Mouse (Mus musculus): ENCODE data around the gene Wdr83os. TPM values are rescaled to one million over a fixed set of nuclear protein-coding genes. Genes with fewer than 3 reads are reported as not detected.
"Not testable (repeated sequence)": the region's sequence is repeated elsewhere in the genome, so short reads cannot be mapped to it uniquely, and the experiment has no call there.

Gene Wdr83os
- total RNA-seq, 4 experiments from 2014 or later = 76.0 to 87.7 (median 81.1) TPM

DNA sequence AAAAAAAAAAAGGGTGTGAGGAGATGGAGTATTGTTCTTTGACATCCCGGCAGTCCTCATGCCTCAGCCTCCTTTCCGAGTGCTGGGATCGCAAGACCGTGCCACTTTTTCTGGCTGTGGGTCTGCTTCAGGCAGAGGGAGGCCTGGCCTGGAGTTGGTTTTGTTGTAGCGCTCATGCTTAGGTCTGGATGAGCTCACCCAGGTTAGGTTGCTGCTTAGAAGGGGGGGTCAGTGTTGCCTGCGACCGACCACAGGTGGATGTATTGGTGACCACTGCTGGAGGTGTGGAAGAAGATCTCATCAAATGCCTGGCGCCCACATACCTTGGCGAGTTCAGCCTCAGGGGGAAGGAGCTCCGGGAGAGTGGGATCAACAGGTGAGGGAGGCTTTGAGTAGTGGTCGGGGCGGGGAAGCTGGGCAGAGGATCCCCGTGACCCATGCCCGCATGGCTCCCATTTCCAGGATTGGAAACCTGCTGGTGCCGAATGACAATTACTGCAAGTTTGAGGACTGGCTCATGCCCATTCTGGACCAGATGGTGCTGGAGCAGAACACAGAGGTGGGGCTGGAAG is 7.4 kb upstream of the Wdr83os start:
- no peak for DNase-seq

DNA sequence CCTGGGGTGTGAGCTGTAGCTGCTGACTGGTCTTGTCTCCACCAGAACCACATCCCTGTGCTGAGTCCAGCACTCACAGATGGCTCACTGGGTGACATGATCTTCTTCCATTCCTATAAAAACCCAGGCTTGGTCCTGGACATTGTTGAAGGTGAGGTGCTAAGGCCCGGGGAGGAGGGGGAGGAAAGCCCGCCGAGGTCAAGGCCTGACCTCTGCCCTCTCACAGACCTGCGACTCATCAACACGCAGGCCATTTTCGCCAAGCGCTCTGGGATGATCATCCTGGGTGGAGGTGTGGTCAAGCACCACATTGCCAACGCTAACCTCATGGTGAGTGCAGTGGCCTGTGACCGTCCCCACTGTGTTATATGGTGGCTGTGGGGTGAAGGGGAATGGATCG is 6.4 kb upstream of the Wdr83os start:
- no peak for DNase-seq

- DNase-seq = no peak
These were observed 5.9 kb upstream of the Wdr83os start for GRCm38 (mm10) chr8:85074617-85075016.

DNA sequence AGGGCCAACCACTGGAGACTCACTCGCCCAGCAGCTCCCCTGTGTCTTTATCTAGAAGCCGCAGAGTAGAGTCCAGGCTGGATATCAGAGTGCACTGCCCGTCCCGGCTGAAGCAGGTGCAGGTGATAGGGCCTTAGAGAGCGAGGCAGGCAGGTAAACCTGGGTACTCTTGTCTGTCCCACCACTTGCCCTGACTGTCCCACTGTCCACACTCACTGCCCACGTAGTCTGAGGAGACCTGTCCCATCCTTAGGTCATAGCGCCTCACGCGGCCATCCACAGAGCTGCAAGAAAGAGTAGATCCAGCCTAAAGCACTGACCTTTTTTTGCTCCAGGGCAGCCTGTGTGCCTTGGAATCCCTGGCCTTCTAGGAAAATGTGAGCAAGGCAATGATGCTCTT is 4.5 kb upstream of the Wdr83os start:
- DNase-seq = no peak

- no peak for DNase-seq
These were observed 3.5 kb upstream of the Wdr83os start for GRCm38 (mm10) chr8:85076993-85077392.

GRCm38 (mm10) chr8:85080214-85080531 is 367 bp upstream of the Wdr83os start:
- DNase-seq = no peak

GRCm38 (mm10) chr8:85081216-85081555 is 646 bp downstream of the Wdr83os start, which contains the start of gene Wdr83:
Wdr83 (minus strand) TSS chr8:85081306.
- DNase-seq = no peak

GRCm38 (mm10) chr8:85082169-85082568 is 1.6 kb downstream of the Wdr83os start:
- DNase-seq = not testable (repeated sequence)

- peak; percentile 92 for DNase-seq
These were observed 2.7 kb downstream of the Wdr83os start, which contains the start of gene Man2b1 for GRCm38 (mm10) chr8:85083108-85083813. Man2b1 (plus strand) TSS chr8:85083270.

GRCm38 (mm10) chr8:85084633-85085032 is 4.1 kb downstream of the Wdr83os start:
- DNase-seq = no peak

- DNase-seq = no peak
These were observed 5.7 kb downstream of the Wdr83os start for GRCm38 (mm10) chr8:85086238-85086637.

DNA sequence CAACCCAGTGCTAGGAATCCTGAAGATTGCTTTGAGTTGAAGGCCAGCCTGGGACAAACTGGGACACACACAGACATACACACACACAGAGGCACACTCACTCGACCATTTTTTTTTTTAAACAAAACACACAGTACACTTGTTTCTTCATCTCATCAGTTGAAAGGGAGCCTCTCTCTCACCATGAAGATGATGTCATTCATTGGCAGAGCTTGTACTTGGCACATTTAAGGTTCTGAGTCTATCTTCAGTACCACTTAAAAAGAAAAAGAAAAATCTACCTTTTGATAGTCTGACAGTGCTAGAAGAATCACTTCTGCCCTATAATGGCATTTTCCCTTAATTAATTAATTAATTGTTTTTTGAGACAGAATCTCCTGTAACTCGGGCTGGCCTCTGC is 8.2 kb downstream of the Wdr83os start:
- DNase-seq = no peak

- no peak for DNase-seq
These were observed 10.3 kb downstream of the Wdr83os start for GRCm38 (mm10) chr8:85090856-85091255.

DNA sequence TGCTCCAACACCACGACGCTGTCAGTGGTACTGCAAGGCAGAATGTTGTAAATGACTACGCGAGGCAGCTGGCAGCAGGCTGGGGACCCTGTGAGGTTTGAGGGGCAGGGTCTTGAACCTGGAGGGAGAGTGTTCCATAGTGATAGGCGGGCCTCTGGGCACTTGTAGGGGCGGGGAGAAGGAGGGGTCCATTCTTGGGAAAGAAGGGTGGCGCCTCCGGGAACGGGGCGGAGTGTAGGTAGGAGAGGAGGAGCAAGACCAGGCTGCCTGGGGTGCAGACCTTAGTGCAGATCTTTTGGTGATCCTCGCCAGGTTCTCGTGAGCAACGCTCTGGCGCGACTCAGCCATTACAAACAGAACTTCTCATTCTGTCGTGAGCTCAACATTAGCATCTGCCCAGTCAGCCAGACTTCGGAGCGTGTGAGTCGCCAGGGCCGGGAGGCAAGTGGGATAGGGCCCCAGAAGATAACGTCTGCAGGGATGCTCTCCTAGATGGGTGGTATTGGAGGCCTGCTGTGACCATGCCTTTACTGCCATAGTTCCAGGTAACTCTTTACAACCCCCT is 11.1 kb downstream of the Wdr83os start:
- no peak for DNase-seq

GRCm38 (mm10) chr8:85095051-85095450 is 14.5 kb downstream of the Wdr83os start:
- DNase-seq = no peak

GRCm38 (mm10) chr8:85095566-85095965 is 15.0 kb downstream of the Wdr83os start:
- DNase-seq = no peak

- no peak for DNase-seq
These were observed 15.7 kb downstream of the Wdr83os start for GRCm38 (mm10) chr8:85096196-85096595.

GRCm38 (mm10) chr8:85096850-85097249 is 16.3 kb downstream of the Wdr83os start:
- DNase-seq = no peak

- DNase-seq = no peak
These were observed 19.6 kb downstream of the Wdr83os start for GRCm38 (mm10) chr8:85100076-85100665.

DNA sequence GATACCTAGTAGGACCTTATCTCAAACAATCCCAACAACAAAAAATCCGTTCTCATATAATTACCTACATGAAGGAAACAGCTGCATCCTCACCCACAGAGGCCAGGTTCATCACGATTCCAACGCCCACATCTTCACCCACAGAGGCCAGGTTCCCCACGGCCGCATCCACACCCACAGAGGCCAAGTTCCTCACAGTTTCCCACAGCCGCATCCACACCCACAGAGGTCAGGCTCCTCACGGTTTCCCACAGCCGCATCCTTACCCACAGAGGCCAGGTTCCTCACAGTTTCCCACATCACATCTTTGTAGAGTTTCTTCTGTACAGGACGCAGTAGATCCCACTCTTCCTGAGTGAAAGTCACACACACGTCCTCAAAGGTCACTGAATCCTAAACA is 32.7 kb downstream of the Wdr83os start:
- no peak for DNase-seq

- no peak for DNase-seq
These were observed 35.0 kb downstream of the Wdr83os start for GRCm38 (mm10) chr8:85115501-85115900.

- no peak for DNase-seq
These were observed 36.4 kb downstream of the Wdr83os start for GRCm38 (mm10) chr8:85116984-85117383.

DNA sequence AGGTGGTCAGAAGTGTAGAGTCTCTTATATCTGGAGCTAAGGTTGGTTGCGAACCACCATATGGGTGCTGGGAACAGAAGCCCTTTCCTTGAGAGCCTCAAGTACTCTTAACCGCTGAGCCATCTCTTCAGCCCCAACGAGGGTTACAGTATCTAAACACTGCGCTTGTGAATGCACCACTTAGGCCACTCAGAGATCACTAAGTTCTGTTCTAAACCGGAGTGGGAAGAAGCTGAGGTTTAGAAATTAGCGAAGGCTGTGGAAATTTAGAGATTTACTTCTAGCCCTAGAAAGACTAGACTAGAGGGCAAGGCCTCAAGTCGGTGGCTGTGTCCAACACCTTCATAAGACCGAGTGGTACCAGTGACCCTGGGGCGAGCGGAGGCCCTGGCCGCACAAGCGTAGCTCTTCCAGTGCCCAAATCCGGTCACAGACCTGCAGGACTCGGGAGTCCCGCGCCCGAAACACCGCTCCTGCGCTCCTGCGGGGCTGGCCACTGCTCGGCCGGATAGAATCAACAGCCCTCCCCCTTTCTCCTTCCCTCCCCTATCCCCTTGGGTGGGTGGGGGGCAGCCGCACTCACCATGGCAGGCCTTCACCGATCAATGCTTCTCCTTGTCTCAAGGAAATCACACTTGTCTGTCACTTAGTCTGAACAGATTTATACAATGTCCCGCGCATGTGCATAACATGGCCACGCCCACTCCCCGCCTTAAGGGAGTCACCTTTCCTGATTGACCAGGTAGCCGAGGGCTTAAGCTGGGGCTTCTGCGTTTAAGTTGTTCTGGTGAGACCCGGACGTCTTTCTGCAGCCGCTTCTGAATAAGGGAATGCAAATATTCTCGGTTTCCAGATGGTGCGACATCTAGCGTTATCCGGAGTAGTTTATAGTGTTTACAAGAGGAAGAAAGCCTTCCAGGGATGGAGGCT is 38.8 kb downstream of the Wdr83os start:
- DNase-seq = peak; percentile 68
